Mouse (Mus musculus) olfactory bulb, adult 2 months (tissue): ENCODE measurements around the gene Ifnz. TPM values are rescaled to one million over a fixed set of nuclear protein-coding genes. Genes with fewer than 3 reads are reported as not detected.
A peak's percentile ranks its signal among the peaks of the same experiment; 100 is the strongest.
"Not testable (repeated sequence)": the region's sequence is repeated elsewhere in the genome, so short reads cannot be mapped to it uniquely, and the experiment has no call there.

Experiments used
- H3K27ac ChIP-seq: fragments of 200-500 bp; 2 replicates; pipeline ENCODE4 v1.5.1; 2012; ENCODE audit warnings: low read depth, low read length; ENCODE audit not compliant: insufficient read depth
- H3K4me1 ChIP-seq: fragments of 200-500 bp; 2 replicates; pipeline ENCODE4 v1.6.1; 2012; ENCODE audit warnings: low read length; ENCODE audit not compliant: control insufficient read depth, insufficient read depth
- H3K4me3 ChIP-seq: fragments of 200-500 bp; 2 replicates; pipeline ENCODE4 v1.5.1; 2012; ENCODE audit warnings: mild to moderate bottlenecking, low read depth, low read length, moderate library complexity; ENCODE audit not compliant: insufficient read depth
- CTCF ChIP-seq: fragments of 200-500 bp; IDR thresholded peaks from 2 replicates; pipeline ENCODE4 v1.5.1; 2012; ENCODE audit warnings: low read depth, mild to moderate bottlenecking, low read length, moderate library complexity; ENCODE audit not compliant: insufficient read depth
- POLR2A ChIP-seq: fragments of 200-500 bp; IDR thresholded peaks from 2 replicates; pipeline ENCODE4 v1.6.1; 2012; ENCODE audit warnings: mild to moderate bottlenecking, low read depth, low read length, moderate library complexity; ENCODE audit not compliant: insufficient read depth
- WGBS: fragments of 180-500 bp; shearing (Covaris S2); methylation state at CpG from one replicate; pipeline ENCODE4 v1.1.7; 2018; 5-methylcytosine and 5-hydroxymethylcytosine counted together
- polyA plus RNA-seq: library from polyadenylated mRNA; stranded (reverse); fragments of >200 nt; gene quantifications from 2 replicates; pipeline ENCODE4 v1.2.4, GENCODE M21; 2012; ENCODE audit warnings: low replicate concordance; ENCODE audit not compliant: missing spikeins, insufficient read depth, insufficient read length

Gene Ifnz
- polyA plus RNA-seq = not detected in 2 replicates

- not testable (repeated sequence) for H3K27ac ChIP-seq, H3K4me1 ChIP-seq
- peak within 1 kb of the TSS; percentile 29; the same call in 1 of the 2 replicates for H3K4me3 ChIP-seq
- 22% methylated on average over 5 of the region's 7 CpGs for WGBS
These were observed at the start of gene Ifnz for GRCm38 (mm10) chr4:88781831-88782230. Gene Ifnz (plus strand): TSS chr4:88782131.

- H3K4me3 ChIP-seq = no peak overlapping the region
- no peak overlapping the region for H3K27ac ChIP-seq
- no peak for TF ChIP-seq POLR2A
- TF ChIP-seq CTCF = peak; percentile 77; the same call in 1 of the 2 replicates
- H3K4me1 ChIP-seq = no peaks in the 10 kb centered on the region
- WGBS = 3% methylated on average over 2 of the region's 2 CpGs
These were observed 43.5 kb upstream of the Ifnz start for GRCm38 (mm10) chr4:88738480-88738879.

- 89% methylated on average over 6 of the region's 6 CpGs for WGBS
- H3K4me3 ChIP-seq = no peak overlapping the region
- TF ChIP-seq CTCF = no peak
- no peak for TF ChIP-seq POLR2A
- H3K27ac ChIP-seq = no peak overlapping the region
- no peaks in the 10 kb centered on the region for H3K4me1 ChIP-seq
These were observed 42.9 kb upstream of the Ifnz start for GRCm38 (mm10) chr4:88739036-88739435.

GRCm38 (mm10) chr4:88741426-88741825 lies 40.5 kb upstream of the Ifnz start:
- 94% methylated on average over 4 of the region's 4 CpGs for WGBS
- Histone ChIP-seq H3K27ac (no peak overlapping the region), H3K4me1 (no peaks in the 10 kb centered on the region), H3K4me3 (no peak overlapping the region)
- TF ChIP-seq CTCF (no peak), POLR2A (no peak)

GRCm38 (mm10) chr4:88742771-88743371 lies 39.1 kb upstream of the Ifnz start:
- H3K27ac ChIP-seq = no peak overlapping the region
- WGBS = 76% methylated on average over 7 of the region's 7 CpGs
- no peaks in the 10 kb centered on the region for H3K4me1 ChIP-seq
- TF ChIP-seq CTCF (no peak), POLR2A (no peak)
- H3K4me3 ChIP-seq = no peak overlapping the region

- 61% methylated on average over 3 of the region's 3 CpGs for WGBS
- Histone ChIP-seq H3K4me3 (no peak overlapping the region), H3K4me1 (no peaks in the 10 kb centered on the region), H3K27ac (no peak overlapping the region)
- no peak for TF ChIP-seq POLR2A
These were observed 37.7 kb upstream of the Ifnz start for GRCm38 (mm10) chr4:88744207-88744606.

GRCm38 (mm10) chr4:88749926-88750325 lies 32.0 kb upstream of the Ifnz start:
- H3K27ac ChIP-seq = no peak overlapping the region
- no peak overlapping the region for H3K4me3 ChIP-seq
- no peak for TF ChIP-seq POLR2A
- TF ChIP-seq CTCF = no peak
- no peaks in the 10 kb centered on the region for H3K4me1 ChIP-seq
- WGBS = 74% methylated on average over 6 of the region's 6 CpGs

- not testable (repeated sequence) for H3K4me3 ChIP-seq, H3K27ac ChIP-seq, H3K4me1 ChIP-seq
- WGBS = 80% methylated on average over 15 of the region's 15 CpGs
These were observed 27.1 kb upstream of the Ifnz start, which contains the start of gene Gm13271 for GRCm38 (mm10) chr4:88754818-88755340. Gene Gm13271 (plus strand): TSS chr4:88754868.

GRCm38 (mm10) chr4:88756581-88757513 lies 25.1 kb upstream of the Ifnz start:
- peak overlapping the region; percentile 43 for H3K4me3 ChIP-seq
- 10% methylated on average over 29 of the region's 31 CpGs for WGBS
- peak overlapping the region; percentile 4; the same call in 1 of the 2 replicates for H3K27ac ChIP-seq

More at GRCm38 (mm10) chr4:88756581-88757513, 25.1 kb upstream of the Ifnz start:
- H3K4me1 ChIP-seq = not testable (repeated sequence)
